Mouse (Mus musculus) left cerebral cortex, postnatal 4 days (tissue): ENCODE measurements around the gene Lekr1. TPM values are rescaled to one million over a fixed set of nuclear protein-coding genes. Genes with fewer than 3 reads are reported as not detected.
A peak's percentile ranks its signal among the peaks of the same experiment; 100 is the strongest.

Source experiments
- DNase-seq: peaks from one replicate; pipeline ENCODE4 v3.0.0-alpha.2; 2022
- intact Hi-C: fragments of 180-260 bp; cut with DNase I; formaldehyde crosslinking; loops from one replicate; pipeline ENCODE4 v1.15.1; 2025
- total RNA-seq, 2 experiments: library from RNA; stranded (reverse); gene quantifications; 2 replicates each; pipeline ENCODE4 v1.2.3; 2021

The Lekr1 gene
- total RNA-seq, 2 experiments from 2014 or later: 5.9 to 6.7 TPM

GRCm38 (mm10) chr3:65828020-65828419 is 162.0 kb downstream of the Lekr1 start:
- DNase-seq: peak; percentile 69
- intact Hi-C loops: no loop called here

GRCm38 (mm10) chr3:65829230-65829629 is 163.2 kb downstream of the Lekr1 start:
- intact Hi-C loops: no loop called here
- peak; percentile 96 for DNase-seq

- DNase-seq: no peak
- intact Hi-C loops: no loop called here
Observed at GRCm38 (mm10) chr3:65829943-65830483, 164.0 kb downstream of the Lekr1 start.

- intact Hi-C loops: no loop called here
- no peak for DNase-seq
Observed at GRCm38 (mm10) chr3:65830801-65831200, 164.8 kb downstream of the Lekr1 start.

- intact Hi-C loops: no loop called here
- DNase-seq: no peak
Observed at GRCm38 (mm10) chr3:65832398-65832797, 166.4 kb downstream of the Lekr1 start.

- intact Hi-C loops: no loop called here
- DNase-seq: no peak
Observed at GRCm38 (mm10) chr3:65836435-65836834, 170.4 kb downstream of the Lekr1 start.

- DNase-seq: no peak
- intact Hi-C loops: no loop called here
Observed at GRCm38 (mm10) chr3:65839664-65840063, 173.6 kb downstream of the Lekr1 start.

- intact Hi-C loops: no loop called here
Observed at GRCm38 (mm10) chr3:65841175-65841574, 175.1 kb downstream of the Lekr1 start.

GRCm38 (mm10) chr3:65842515-65843184 is 176.6 kb downstream of the Lekr1 start:
- no peak for DNase-seq
- intact Hi-C loops: no loop called here

More at GRCm38 (mm10) chr3:65841175-65841574, 175.1 kb downstream of the Lekr1 start:
- no peak for DNase-seq

- intact Hi-C loops: no loop called here
- DNase-seq: no peak
Observed at GRCm38 (mm10) chr3:65843185-65843552, 177.1 kb downstream of the Lekr1 start.

GRCm38 (mm10) chr3:65844302-65844701 is 178.3 kb downstream of the Lekr1 start:
- intact Hi-C loops: no loop called here
- DNase-seq: no peak

GRCm38 (mm10) chr3:65844851-65845552 is 179.0 kb downstream of the Lekr1 start:
- intact Hi-C loops: no loop called here
- no peak for DNase-seq

GRCm38 (mm10) chr3:65847158-65847787 is 181.2 kb downstream of the Lekr1 start:
- DNase-seq: no peak
- intact Hi-C loops: no loop called here

- no peak for DNase-seq
- intact Hi-C loops: no loop called here
Observed at GRCm38 (mm10) chr3:65853746-65854145, 187.7 kb downstream of the Lekr1 start.

GRCm38 (mm10) chr3:65855521-65855920 is 189.5 kb downstream of the Lekr1 start:
- intact Hi-C loops: no loop called here
- DNase-seq: no peak

- intact Hi-C loops: no loop called here
- DNase-seq: no peak
Observed at GRCm38 (mm10) chr3:65858118-65858517, 192.1 kb downstream of the Lekr1 start.

GRCm38 (mm10) chr3:65858741-65859348 is 192.8 kb downstream of the Lekr1 start:
- intact Hi-C loops: no loop called here
- DNase-seq: no peak

- DNase-seq: no peak
- intact Hi-C loops: loop anchor here (5.0 to 10.0 kb wide), 2 partner anchors 332 to 475 kb away; partner anchors contain the start of gene Tiparp
Observed at GRCm38 (mm10) chr3:65859750-65860149, 193.7 kb downstream of the Lekr1 start.

GRCm38 (mm10) chr3:65860903-65861302 is 194.9 kb downstream of the Lekr1 start:
- no peak for DNase-seq
- intact Hi-C loops: loop anchor here (5.0 to 10.0 kb wide), 2 partner anchors 334 to 476 kb away; partner anchors contain the start of gene Tiparp

- peak; percentile 77 for DNase-seq
- intact Hi-C loops: loop anchor here (5.0 to 10.0 kb wide), 2 partner anchors 334 to 477 kb away; partner anchors contain the start of gene Tiparp
Observed at GRCm38 (mm10) chr3:65861471-65861881, 195.4 kb downstream of the Lekr1 start.

GRCm38 (mm10) chr3:65863297-65863696 is 197.3 kb downstream of the Lekr1 start:
- intact Hi-C loops: loop anchor here (5.0 to 10.0 kb wide), 2 partner anchors 336 to 478 kb away; partner anchors contain the start of gene Tiparp
- peak; percentile 80 for DNase-seq
